Mouse (Mus musculus): ENCODE measurements at regions not wholly inside any gene's neighbourhood (a gene's known extent, or its start where the extent isn't known, plus 50 kb on each side); places are given as distances from the start of the nearest gene placed in this dataset.

DNA sequence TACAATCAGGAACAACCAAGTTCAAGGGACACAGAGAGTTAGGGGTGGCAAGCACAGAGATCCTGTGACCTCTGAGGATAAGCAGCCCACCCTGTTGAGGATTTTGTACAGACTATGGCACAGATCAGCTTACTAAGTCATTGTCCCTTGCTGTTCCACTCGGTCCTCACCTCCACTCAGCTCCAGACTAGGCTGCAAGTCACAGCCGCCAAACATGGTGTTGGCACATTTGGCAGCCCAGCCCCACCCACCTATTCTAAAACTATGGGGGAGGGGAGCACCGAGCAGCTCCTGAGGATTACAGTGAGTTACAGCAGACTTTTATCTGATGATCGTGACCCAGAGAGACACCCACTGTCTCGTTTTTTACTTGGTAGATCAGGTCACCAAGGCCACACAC lies 93.0 kb upstream of the Oxgr1 start:
- no peak for ATAC-seq (ENCODE audit: insufficient number of reproducible peaks, insufficient read depth, low FRiP score, low TSS enrichment, low read depth)
- Histone ChIP-seq H3K27ac (no peak overlapping the region), H3K9ac (replicated peaks) (no peak overlapping the region), H3K4me1 (replicated peaks) (peaks cover 12% of the 10 kb centered on the region; the same call in 1 of the 2 replicates), H3K9me3 (no peaks in the 10 kb centered on the region), H3K4me3 (replicated peaks) (no peak overlapping the region), H3K36me3 (no peaks in the 10 kb centered on the region), H3K4me2 (no peak overlapping the region), H3K27me3 (no peaks in the 10 kb centered on the region)
- WGBS, result 43% methylated on average over 5 of the region's 5 CpGs

- Histone ChIP-seq H3K9me3 (no peaks in the 10 kb centered on the region), H3K4me3 (replicated peaks) (no peak overlapping the region), H3K4me2 (no peak overlapping the region), H3K27me3 (no peaks in the 10 kb centered on the region), H3K9ac (replicated peaks) (no peak overlapping the region), H3K4me1 (replicated peaks) (peaks cover 21% of the 10 kb centered on the region; the same call in 1 of the 2 replicates), H3K27ac (no peak overlapping the region), H3K36me3 (no peaks in the 10 kb centered on the region)
- ATAC-seq (ENCODE audit: insufficient number of reproducible peaks, insufficient read depth, low FRiP score, low TSS enrichment, low read depth), result no peak
- WGBS, result 92% methylated on average over 8 of the region's 8 CpGs
These were observed 94.5 kb upstream of the Oxgr1 start for GRCm38 (mm10) chr14:120136736-120137135.

GRCm38 (mm10) chr14:120137680-120138136 lies 95.5 kb upstream of the Oxgr1 start:
- WGBS, result 2% methylated on average over 21 of the region's 21 CpGs
- peak; percentile 88 for ATAC-seq (ENCODE audit: insufficient number of reproducible peaks, insufficient read depth, low FRiP score, low TSS enrichment, low read depth)

DNA sequence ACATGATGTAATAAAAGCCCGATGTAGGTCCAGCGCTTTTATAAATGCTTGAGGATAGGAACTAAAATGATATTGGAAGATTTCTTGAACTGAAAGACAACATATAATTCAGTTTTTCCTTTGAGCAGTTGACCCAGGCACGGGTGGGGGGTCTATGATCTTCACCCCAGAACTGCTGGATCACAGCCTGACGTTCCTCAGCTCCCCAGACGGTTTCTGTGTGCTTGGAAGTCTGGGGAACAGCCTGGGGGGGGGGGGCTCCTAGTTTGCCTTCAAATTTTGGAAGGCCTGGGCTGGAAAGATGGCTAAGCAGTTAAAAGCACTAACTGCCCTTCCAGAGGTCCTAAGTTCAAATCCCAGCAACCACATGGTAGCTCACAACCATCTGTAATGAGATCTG lies 96.3 kb upstream of the Oxgr1 start:
- Histone ChIP-seq H3K9ac (replicated peaks) (no peak overlapping the region), H3K4me1 (replicated peaks) (peaks cover 21% of the 10 kb centered on the region; the same call in 1 of the 2 replicates), H3K4me3 (replicated peaks) (no peak overlapping the region), H3K27me3 (no peaks in the 10 kb centered on the region), H3K4me2 (no peak overlapping the region), H3K9me3 (no peaks in the 10 kb centered on the region), H3K27ac (no peak overlapping the region), H3K36me3 (no peaks in the 10 kb centered on the region)
- WGBS, result 75% methylated on average over 5 of the region's 5 CpGs
- no peak for ATAC-seq (ENCODE audit: insufficient number of reproducible peaks, insufficient read depth, low FRiP score, low TSS enrichment, low read depth)

More at GRCm38 (mm10) chr14:120137680-120138136, 95.5 kb upstream of the Oxgr1 start:
- H3K4me2 ChIP-seq, result peak overlapping the region; percentile 50
- H3K4me3 ChIP-seq (replicated peaks), result peak overlapping the region; percentile 29
- H3K4me1 ChIP-seq (replicated peaks), result peaks cover 21% of the 10 kb centered on the region; the same call in 1 of the 2 replicates
- H3K27me3 ChIP-seq, result no peaks in the 10 kb centered on the region
- no peaks in the 10 kb centered on the region for H3K36me3 ChIP-seq
- H3K9ac ChIP-seq (replicated peaks), result 0 out of 2 replicates have a peak overlapping the region, but pooled peaks have one; percentile 34
- peak overlapping the region; percentile 82 for H3K27ac ChIP-seq
- H3K9me3 ChIP-seq, result no peaks in the 10 kb centered on the region

GRCm38 (mm10) chr14:120139256-120139655 lies 97.0 kb upstream of the Oxgr1 start:
- Histone ChIP-seq H3K36me3 (no peaks in the 10 kb centered on the region), H3K9ac (replicated peaks) (no peak overlapping the region), H3K9me3 (no peaks in the 10 kb centered on the region), H3K27ac (no peak overlapping the region), H3K4me2 (no peak overlapping the region), H3K4me3 (replicated peaks) (no peak overlapping the region), H3K27me3 (no peaks in the 10 kb centered on the region), H3K4me1 (replicated peaks) (peaks cover 18% of the 10 kb centered on the region; the same call in 1 of the 2 replicates)
- ATAC-seq (ENCODE audit: insufficient number of reproducible peaks, insufficient read depth, low FRiP score, low TSS enrichment, low read depth), result no peak
- WGBS, result 95% methylated on average over 14 of the region's 14 CpGs

DNA sequence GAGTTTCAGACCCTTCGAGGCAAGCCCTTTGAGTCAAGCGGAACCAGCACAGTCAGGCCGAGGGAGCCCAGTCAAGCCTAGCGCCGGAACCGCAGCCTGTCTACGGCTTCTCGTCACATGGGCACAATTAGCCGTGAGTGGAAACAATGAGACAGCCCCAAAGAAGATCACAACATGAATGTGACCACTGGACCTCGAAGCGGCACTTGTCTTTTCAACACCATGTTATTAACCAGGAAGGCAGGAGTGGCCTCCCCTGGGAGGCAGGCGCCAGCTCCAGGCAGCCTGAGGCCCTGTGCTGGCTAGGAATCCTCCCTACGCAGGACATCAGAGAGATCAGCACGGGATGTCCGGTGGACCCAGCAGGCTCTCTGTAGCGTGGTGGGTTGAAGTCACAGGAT lies 97.4 kb upstream of the Oxgr1 start:
- H3K4me1 ChIP-seq (replicated peaks), result peaks cover 18% of the 10 kb centered on the region; the same call in 1 of the 2 replicates
- H3K4me2 ChIP-seq, result no peak overlapping the region
- no peak overlapping the region for H3K27ac ChIP-seq
- no peak overlapping the region for H3K9ac ChIP-seq (replicated peaks)
- H3K9me3 ChIP-seq, result no peaks in the 10 kb centered on the region
- no peaks in the 10 kb centered on the region for H3K36me3 ChIP-seq
- 88% methylated on average over 16 of the region's 16 CpGs for WGBS
- ATAC-seq (ENCODE audit: insufficient number of reproducible peaks, insufficient read depth, low FRiP score, low TSS enrichment, low read depth), result no peak
- no peak overlapping the region for H3K4me3 ChIP-seq (replicated peaks)
- no peaks in the 10 kb centered on the region for H3K27me3 ChIP-seq

- 92% methylated on average over 8 of the region's 8 CpGs for WGBS
- Histone ChIP-seq H3K36me3 (no peaks in the 10 kb centered on the region), H3K27ac (no peak overlapping the region), H3K4me2 (no peak overlapping the region), H3K4me3 (replicated peaks) (no peak overlapping the region), H3K4me1 (replicated peaks) (peaks cover 18% of the 10 kb centered on the region; the same call in 1 of the 2 replicates), H3K9me3 (no peaks in the 10 kb centered on the region), H3K27me3 (no peaks in the 10 kb centered on the region), H3K9ac (replicated peaks) (no peak overlapping the region)
- ATAC-seq (ENCODE audit: insufficient number of reproducible peaks, insufficient read depth, low FRiP score, low TSS enrichment, low read depth), result no peak
These were observed 98.0 kb upstream of the Oxgr1 start for GRCm38 (mm10) chr14:120140211-120140610.

- WGBS, result 80% methylated on average over 14 of the region's 14 CpGs
- no peaks in the 10 kb centered on the region for H3K9me3 ChIP-seq
- no peak for ATAC-seq (ENCODE audit: insufficient number of reproducible peaks, insufficient read depth, low FRiP score, low TSS enrichment, low read depth)
These were observed 98.8 kb upstream of the Oxgr1 start for GRCm38 (mm10) chr14:120140791-120141747.

GRCm38 (mm10) chr14:120142281-120142680 lies 100.0 kb upstream of the Oxgr1 start:
- H3K9ac ChIP-seq (replicated peaks), result no peak overlapping the region
- no peak for ATAC-seq (ENCODE audit: insufficient number of reproducible peaks, insufficient read depth, low FRiP score, low TSS enrichment, low read depth)
- H3K36me3 ChIP-seq, result no peaks in the 10 kb centered on the region
- no peak overlapping the region for H3K4me2 ChIP-seq
- WGBS, result 69% methylated on average over 4 of the region's 4 CpGs
- H3K9me3 ChIP-seq, result no peaks in the 10 kb centered on the region
- no peaks in the 10 kb centered on the region for H3K27me3 ChIP-seq
- peaks cover 34% of the 10 kb centered on the region for H3K4me1 ChIP-seq (replicated peaks)
- H3K27ac ChIP-seq, result no peak overlapping the region
- H3K4me3 ChIP-seq (replicated peaks), result no peak overlapping the region

More at GRCm38 (mm10) chr14:120140791-120141747, 98.8 kb upstream of the Oxgr1 start:
- Histone ChIP-seq H3K9ac (replicated peaks) (no peak overlapping the region), H3K27ac (no peak overlapping the region), H3K4me3 (replicated peaks) (no peak overlapping the region), H3K4me2 (no peak overlapping the region), H3K27me3 (no peaks in the 10 kb centered on the region), H3K4me1 (replicated peaks) (peaks cover 24% of the 10 kb centered on the region; the same call in 1 of the 2 replicates), H3K36me3 (no peaks in the 10 kb centered on the region)

DNA sequence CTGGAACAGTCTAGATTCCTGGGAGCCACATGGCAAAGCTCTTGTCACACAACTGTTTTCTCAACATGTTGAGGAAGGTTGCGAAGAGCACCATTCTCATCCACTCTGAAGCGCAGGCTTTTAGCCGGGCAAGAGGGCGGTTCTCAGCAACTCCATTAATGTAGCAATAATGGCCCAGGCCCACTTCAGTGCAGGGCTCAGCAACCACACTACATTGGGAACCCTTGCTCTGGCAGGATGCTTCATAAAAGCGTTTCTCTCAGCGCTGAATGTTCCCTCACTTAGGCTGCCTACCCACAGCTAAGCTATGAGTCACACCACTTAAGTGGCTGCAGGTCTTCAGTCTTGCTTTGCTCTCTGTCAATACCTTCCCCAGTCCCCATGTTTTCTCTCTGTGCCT lies 102.2 kb upstream of the Oxgr1 start:
- H3K4me3 ChIP-seq (replicated peaks), result no peak overlapping the region
- no peak for ATAC-seq (ENCODE audit: insufficient number of reproducible peaks, insufficient read depth, low FRiP score, low TSS enrichment, low read depth)
- no peak overlapping the region for H3K9ac ChIP-seq (replicated peaks)
- H3K4me2 ChIP-seq, result no peak overlapping the region
- H3K4me1 ChIP-seq (replicated peaks), result peaks cover 43% of the 10 kb centered on the region
- H3K9me3 ChIP-seq, result no peaks in the 10 kb centered on the region
- H3K27me3 ChIP-seq, result no peaks in the 10 kb centered on the region
- 89% methylated on average over 6 of the region's 6 CpGs for WGBS
- no peaks in the 10 kb centered on the region for H3K36me3 ChIP-seq
- no peak overlapping the region for H3K27ac ChIP-seq

GRCm38 (mm10) chr14:120146312-120146711 lies 104.1 kb upstream of the Oxgr1 start:
- Histone ChIP-seq H3K36me3 (no peaks in the 10 kb centered on the region), H3K4me1 (replicated peaks) (peaks cover 50% of the 10 kb centered on the region), H3K9ac (replicated peaks) (no peak overlapping the region), H3K27ac (peak overlapping the region; percentile 79), H3K4me2 (no peak overlapping the region), H3K9me3 (no peaks in the 10 kb centered on the region), H3K27me3 (no peaks in the 10 kb centered on the region), H3K4me3 (replicated peaks) (no peak overlapping the region)
- ATAC-seq (ENCODE audit: insufficient number of reproducible peaks, insufficient read depth, low FRiP score, low TSS enrichment, low read depth), result no peak
- 82% methylated on average over 11 of the region's 11 CpGs for WGBS
